Mouse (Mus musculus): ENCODE measurements around the gene Tmem50a.

Tmem50a gene

GRCm38 (mm10) chr4:134871477-134871876 is 43.3 kb downstream of the Tmem50a start:
- DNase-seq = no peak

DNA sequence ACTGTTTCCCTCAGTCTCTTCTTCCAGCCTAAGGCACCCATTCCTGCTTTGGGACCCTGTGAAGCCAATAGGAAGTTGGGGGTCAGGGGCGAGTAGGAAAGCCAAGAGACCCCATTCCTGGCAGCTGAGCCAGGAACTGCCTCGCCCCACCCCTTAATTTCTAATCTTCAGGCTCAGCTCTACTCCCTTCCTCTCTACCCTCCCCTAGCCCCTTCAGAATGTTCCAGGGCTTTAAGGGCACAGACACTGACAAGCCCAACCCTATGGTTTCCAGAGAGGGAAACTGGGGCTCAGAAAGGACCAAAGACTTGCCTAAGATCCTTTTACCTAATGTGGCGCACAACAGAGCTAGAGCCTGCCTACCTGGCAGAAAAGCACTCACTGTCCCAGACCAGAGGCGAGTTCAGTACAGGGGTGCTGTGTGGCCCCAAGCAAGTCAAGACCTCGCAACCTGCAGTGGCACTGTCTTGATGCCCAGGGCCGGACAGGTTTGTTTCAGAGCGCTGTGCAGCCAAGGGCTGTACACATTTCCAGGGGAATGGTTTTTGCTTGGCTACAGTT is 44.9 kb downstream of the Tmem50a start:
- DNase-seq = no peak

GRCm38 (mm10) chr4:134869068-134869730 is 45.6 kb downstream of the Tmem50a start:
- no peak for DNase-seq

DNA sequence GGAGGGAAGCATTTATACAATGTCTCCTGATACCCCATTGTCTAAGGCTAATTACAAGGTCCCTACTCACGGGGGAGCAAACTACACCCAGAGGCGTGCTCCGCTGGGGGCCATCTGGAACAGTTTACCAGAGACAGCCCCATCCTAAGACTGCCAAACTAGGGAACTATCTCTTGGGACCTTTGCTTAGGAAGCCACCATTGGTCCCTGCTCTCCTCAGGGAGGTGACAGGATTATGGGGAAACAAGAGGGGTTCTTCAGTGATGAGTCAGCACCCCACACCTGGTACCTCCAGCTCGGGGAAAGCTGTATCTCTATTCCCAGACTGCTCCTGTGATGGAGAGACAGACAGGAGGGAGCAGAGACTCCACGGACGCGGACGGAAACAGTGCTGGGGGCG is 46.3 kb downstream of the Tmem50a start:
- no peak for DNase-seq

DNA sequence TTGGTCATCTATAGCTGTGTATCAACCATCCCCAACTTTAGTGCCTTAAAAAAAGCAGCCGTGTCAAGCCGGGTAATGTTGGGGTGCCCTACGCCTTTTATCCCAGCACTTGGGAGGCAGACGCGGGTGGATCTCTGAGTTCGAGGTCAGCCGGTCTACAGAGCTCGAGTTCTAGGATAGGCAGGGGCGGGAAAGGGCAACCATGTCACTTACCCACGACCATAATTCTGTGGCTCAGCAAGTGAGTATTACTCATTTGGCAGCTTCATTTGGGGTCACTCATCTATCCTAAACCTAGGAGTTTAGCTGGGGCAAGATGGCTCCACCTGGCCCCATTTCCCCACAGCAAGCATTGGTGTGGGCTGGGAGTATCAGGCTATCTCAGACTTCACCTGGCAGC is 46.8 kb downstream of the Tmem50a start:
- DNase-seq = no peak

GRCm38 (mm10) chr4:134867661-134868060 is 47.2 kb downstream of the Tmem50a start:
- no peak for DNase-seq

DNA sequence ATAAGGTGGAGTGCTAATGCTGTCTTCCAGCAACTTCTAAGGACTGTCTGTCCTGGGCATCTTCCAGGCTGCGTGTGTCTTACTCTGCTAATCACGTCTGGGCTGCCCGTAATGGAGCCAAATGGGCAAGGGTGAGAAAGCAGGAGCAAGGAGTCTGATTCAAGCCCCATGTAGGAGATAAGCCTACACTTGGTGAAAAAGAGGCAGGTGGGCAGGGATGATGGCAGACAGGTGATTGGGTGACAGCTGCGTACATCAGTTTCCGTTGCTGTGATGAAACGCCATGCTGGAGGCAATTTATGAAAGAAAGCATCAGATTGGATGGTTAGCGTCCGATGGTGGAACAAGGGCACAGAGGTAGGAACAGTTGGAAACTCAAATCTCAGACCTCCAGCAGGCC is 47.6 kb downstream of the Tmem50a start:
- DNase-seq = no peak

GRCm38 (mm10) chr4:134865789-134866188 is 49.0 kb downstream of the Tmem50a start:
- DNase-seq = no peak

DNA sequence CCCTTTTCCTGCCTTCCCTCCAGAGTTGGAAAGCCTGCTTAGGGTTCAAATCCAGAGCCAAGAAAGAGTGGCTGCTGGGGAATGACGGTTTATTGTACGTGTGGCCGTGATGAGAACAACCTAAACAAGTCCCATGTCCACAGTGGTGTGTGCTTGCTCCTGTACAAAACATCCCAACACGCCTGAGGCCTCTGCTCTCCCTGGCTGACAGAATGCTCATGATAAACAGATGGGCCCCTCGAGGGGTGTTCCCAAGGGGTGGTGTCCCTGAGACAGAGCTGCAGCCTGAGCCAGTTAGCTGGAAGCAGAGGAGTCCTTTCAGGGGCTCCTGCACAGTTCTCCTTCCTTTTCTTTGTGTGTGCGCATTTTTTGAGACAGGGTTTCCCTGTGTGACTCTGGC is 49.5 kb downstream of the Tmem50a start:
- no peak for DNase-seq

GRCm38 (mm10) chr4:134863937-134864729 is 50.7 kb downstream of the Tmem50a start, which contains the start of gene Rhd:
Gene Rhd, plus strand, starts transcription at chr4:134864536.
- DNase-seq = no peak

- no peak for DNase-seq
Observed at GRCm38 (mm10) chr4:134862996-134863395, 51.8 kb downstream of the Tmem50a start.

DNA sequence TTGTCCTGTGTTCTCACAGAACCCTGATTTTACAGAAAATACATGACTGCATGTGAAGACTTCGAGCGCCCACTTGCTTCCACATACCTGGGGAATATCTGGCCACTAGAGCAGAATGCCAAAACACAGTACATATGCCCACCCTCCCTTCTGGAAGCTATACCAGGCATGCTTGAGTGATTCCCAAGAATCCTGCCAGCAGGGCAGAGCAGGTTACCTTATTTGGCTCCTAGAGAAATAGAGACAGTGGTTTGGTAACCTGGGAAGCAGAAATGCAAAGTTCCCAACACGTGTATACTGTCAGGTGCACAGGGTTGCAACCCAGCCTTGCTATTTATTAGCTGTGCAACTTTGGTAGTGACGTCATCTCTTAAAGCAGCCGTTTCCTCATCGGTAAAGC is 52.9 kb downstream of the Tmem50a start:
- DNase-seq = no peak

GRCm38 (mm10) chr4:134858494-134858893 is 56.3 kb downstream of the Tmem50a start:
- DNase-seq = no peak

- DNase-seq = no peak
Observed at GRCm38 (mm10) chr4:134856501-134856900, 58.3 kb downstream of the Tmem50a start.

GRCm38 (mm10) chr4:134856056-134856455 is 58.8 kb downstream of the Tmem50a start:
- DNase-seq = no peak

DNA sequence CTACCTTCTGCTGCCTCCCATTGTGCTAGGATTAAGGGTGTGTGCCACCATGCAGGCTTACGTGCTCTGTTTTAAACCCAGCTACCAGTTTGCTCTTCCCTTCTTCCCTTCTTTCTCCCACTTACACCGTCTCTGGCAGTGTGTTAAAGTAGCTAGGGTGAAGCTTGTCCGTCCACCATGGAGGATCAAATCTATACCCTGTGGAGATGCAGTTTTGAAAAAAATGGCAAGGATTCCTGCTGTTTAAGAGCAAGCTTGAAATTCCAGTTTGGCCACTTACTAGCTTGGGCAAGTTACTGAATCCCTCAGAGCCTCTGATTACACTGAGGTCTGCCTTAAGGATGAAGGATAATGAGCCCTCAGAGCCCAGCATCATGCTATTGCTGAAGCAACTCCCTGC is 59.5 kb downstream of the Tmem50a start:
- peak; percentile 56 for DNase-seq

GRCm38 (mm10) chr4:134853637-134854485 is 61.0 kb downstream of the Tmem50a start:
- peak; percentile 93 for DNase-seq

DNA sequence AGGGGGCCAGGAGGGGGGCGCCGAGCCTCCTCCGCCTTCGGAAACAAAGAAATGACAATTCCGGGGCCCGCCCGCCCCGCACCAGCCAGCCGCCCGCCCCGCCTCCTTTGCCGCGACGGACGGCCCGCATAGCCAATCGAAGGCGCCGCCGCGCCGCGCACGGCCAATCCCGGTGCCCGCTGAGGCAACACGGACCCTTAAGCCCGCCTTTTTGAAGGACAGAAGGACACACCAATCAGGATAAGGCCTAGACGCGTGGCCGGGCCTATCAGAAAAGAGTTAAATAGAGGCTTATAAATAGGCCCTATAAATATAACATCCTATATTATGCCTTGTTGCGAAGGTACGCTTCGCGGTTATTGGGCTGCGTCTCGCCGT is 61.6 kb downstream of the Tmem50a start, which contains the start of gene Maco1:
TSS of gene Maco1 (minus strand) at position 87 of the 378 bp plus-strand sequence.
- peak; percentile 100 for DNase-seq

GRCm38 (mm10) chr4:134852438-134853255 is 62.2 kb downstream of the Tmem50a start:
- peak; percentile 13 for DNase-seq

DNA sequence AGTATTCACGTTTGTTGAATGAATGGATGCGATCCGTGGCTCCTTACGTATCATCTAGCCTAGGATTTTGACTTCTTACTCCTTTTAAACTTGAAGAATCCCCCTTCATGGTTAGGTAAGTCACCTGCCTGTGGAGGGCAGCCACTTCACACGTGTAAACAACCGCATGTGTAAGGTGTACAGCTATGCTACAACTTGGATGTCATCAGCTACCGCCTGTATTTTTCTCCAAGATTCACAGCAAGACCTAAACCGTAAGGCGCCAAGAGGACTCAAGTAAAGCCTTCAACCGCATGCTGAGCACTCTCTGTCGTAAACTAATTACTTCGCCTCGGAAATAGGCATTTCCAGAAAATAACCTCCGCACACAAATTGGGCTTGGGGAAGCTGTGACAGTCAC is 62.9 kb downstream of the Tmem50a start:
- DNase-seq = peak; percentile 11

GRCm38 (mm10) chr4:134851236-134851635 is 63.6 kb downstream of the Tmem50a start:
- no peak for DNase-seq

- no peak for DNase-seq
Observed at GRCm38 (mm10) chr4:134850551-134850950, 64.3 kb downstream of the Tmem50a start.

Measured in lung, postnatal 36 days (tissue).